Mouse (Mus musculus): ENCODE measurements around the gene Tvp23a. TPM values are rescaled to one million over a fixed set of nuclear protein-coding genes. Genes with fewer than 3 reads are reported as not detected.
A peak's percentile ranks its signal among the peaks of the same experiment; 100 is the strongest.

Gene Tvp23a
- polyA plus RNA-seq, 1 experiment from 2014 or later = 22.8 TPM

- DNase-seq (ENCODE audit: low spot score) (peak; percentile 96), ATAC-seq (replicated peaks; ENCODE audit: insufficient number of reproducible peaks, low FRiP score, low TSS enrichment, low read depth) (peak; percentile 95)
- peak within 1 kb of the TSS; percentile 52 for H3K4me2 ChIP-seq (ENCODE audit: low read depth, low read length)
- peak within 1 kb of the TSS; percentile 73 for H3K9ac ChIP-seq (replicated peaks; ENCODE audit: low read length)
- H3K9me3 ChIP-seq (replicated peaks; ENCODE audit: control insufficient read depth, low read length) = no peaks in the 10 kb centered on the region
- peak within 1 kb of the TSS; percentile 60 for H3K4me3 ChIP-seq (ENCODE audit: low read depth, low read length)
- peaks cover 2% of the 10 kb centered on the region for H3K36me3 ChIP-seq (replicated peaks; ENCODE audit: control insufficient read depth, insufficient read depth, low read depth, low read length)
- H3K4me1 ChIP-seq (ENCODE audit: control insufficient read depth, insufficient read depth, low read length) = no peaks in the 10 kb centered on the region
- no peaks in the 10 kb centered on the region for H3K27me3 ChIP-seq (ENCODE audit: control insufficient read depth, insufficient read depth, low read length)
- H3K27ac ChIP-seq (replicated peaks; ENCODE audit: low read depth, low read length) = peak within 1 kb of the TSS; percentile 78
- 3% methylated on average over 56 of the region's 56 CpGs for WGBS
Measured at GRCm38 (mm10) chr16:10411764-10412746, 35.1 kb downstream of the Tvp23a start, which contains the start of gene Nubp1. Nubp1 (plus strand) TSS chr16:10411948.

GRCm38 (mm10) chr16:10399160-10399559 is 48.0 kb downstream of the Tvp23a start:
- no peaks in the 10 kb centered on the region for H3K36me3 ChIP-seq (replicated peaks; ENCODE audit: control insufficient read depth, insufficient read depth, low read depth, low read length)
- WGBS = 30% methylated on average over 7 of the region's 7 CpGs
- H3K4me1 ChIP-seq (ENCODE audit: control insufficient read depth, insufficient read depth, low read length) = no peaks in the 10 kb centered on the region
- DNase-seq (ENCODE audit: low spot score) (peak; percentile 85), ATAC-seq (replicated peaks; ENCODE audit: insufficient number of reproducible peaks, low FRiP score, low TSS enrichment, low read depth) (no peak)
- H3K9ac ChIP-seq (replicated peaks; ENCODE audit: low read length) = no peak overlapping the region
- H3K4me3 ChIP-seq (ENCODE audit: low read depth, low read length) = no peak overlapping the region
- H3K9me3 ChIP-seq (replicated peaks; ENCODE audit: control insufficient read depth, low read length) = no peaks in the 10 kb centered on the region
- no peak overlapping the region for H3K27ac ChIP-seq (replicated peaks; ENCODE audit: low read depth, low read length)
- H3K27me3 ChIP-seq (ENCODE audit: control insufficient read depth, insufficient read depth, low read length) = peaks cover 6% of the 10 kb centered on the region; the same call in 1 of the 2 replicates
- no peak overlapping the region for H3K4me2 ChIP-seq (ENCODE audit: low read depth, low read length)

DNA sequence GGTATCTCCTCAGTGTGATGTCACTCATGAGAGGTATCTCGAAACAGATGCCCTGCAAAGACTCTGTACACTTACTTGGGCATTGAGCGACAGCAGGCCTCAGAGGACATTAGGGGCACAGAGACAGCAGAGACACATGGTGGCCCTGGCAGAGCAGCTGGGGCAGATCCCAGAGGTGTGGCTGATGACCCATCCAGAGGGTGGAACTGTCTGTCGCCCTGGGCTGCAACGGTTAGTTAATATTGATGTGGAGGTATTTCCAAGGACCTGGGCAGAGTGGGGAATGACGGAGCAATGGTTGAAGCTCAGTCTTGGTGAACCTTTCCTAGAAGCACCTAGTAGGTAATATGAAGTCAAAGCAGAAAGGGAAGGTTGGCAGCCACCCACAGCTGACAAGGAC is 48.4 kb downstream of the Tvp23a start:
- ATAC-seq (replicated peaks; ENCODE audit: insufficient number of reproducible peaks, low FRiP score, low TSS enrichment, low read depth) = no peak
- WGBS = 67% methylated on average over 5 of the region's 5 CpGs
- no peaks in the 10 kb centered on the region for H3K4me1 ChIP-seq (ENCODE audit: control insufficient read depth, insufficient read depth, low read length)

GRCm38 (mm10) chr16:10394699-10395540 is 52.2 kb downstream of the Tvp23a start, which contains the start of gene Tekt5:
Tekt5 (minus strand) TSS chr16:10395490.
- ATAC-seq (replicated peaks; ENCODE audit: insufficient number of reproducible peaks, low FRiP score, low TSS enrichment, low read depth) = peak; percentile 41; the same call in 1 of the 2 replicates

More for the DNA sequence above, 48.4 kb downstream of the Tvp23a start:
- no peak overlapping the region for H3K27ac ChIP-seq (replicated peaks; ENCODE audit: low read depth, low read length)
- no peak for DNase-seq (ENCODE audit: low spot score)
- no peak overlapping the region for H3K4me2 ChIP-seq (ENCODE audit: low read depth, low read length)
- no peak overlapping the region for H3K4me3 ChIP-seq (ENCODE audit: low read depth, low read length)
- no peak overlapping the region for H3K9ac ChIP-seq (replicated peaks; ENCODE audit: low read length)
- no peaks in the 10 kb centered on the region for H3K36me3 ChIP-seq (replicated peaks; ENCODE audit: control insufficient read depth, insufficient read depth, low read depth, low read length)
- H3K9me3 ChIP-seq (replicated peaks; ENCODE audit: control insufficient read depth, low read length) = no peaks in the 10 kb centered on the region
- H3K27me3 ChIP-seq (ENCODE audit: control insufficient read depth, insufficient read depth, low read length) = peaks cover 6% of the 10 kb centered on the region; the same call in 1 of the 2 replicates

DNA sequence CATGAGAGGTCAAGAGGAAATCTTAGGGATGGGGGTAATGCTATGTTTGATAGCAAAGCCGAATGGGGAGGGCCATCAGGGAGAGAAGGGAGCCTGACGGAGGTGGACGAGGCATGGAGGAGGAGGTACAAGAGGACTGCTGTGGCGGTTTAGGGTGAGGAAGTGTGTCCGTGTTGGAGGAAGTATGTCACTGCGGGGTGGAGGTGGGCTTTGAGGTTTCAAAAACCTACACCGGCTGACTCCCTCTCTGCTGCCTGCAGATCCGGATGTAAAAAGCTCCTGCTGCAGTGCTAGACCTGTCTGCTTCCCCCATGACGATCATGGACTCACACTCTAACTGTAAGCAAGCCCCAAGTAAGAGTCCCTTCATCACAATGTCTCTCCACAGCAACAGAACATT is 54.6 kb downstream of the Tvp23a start:
- Histone ChIP-seq H3K4me1 (ENCODE audit: control insufficient read depth, insufficient read depth, low read length) (no peaks in the 10 kb centered on the region), H3K4me3 (ENCODE audit: low read depth, low read length) (no peak overlapping the region), H3K9ac (replicated peaks; ENCODE audit: low read length) (no peak overlapping the region), H3K27ac (replicated peaks; ENCODE audit: low read depth, low read length) (no peak overlapping the region), H3K27me3 (ENCODE audit: control insufficient read depth, insufficient read depth, low read length) (peaks cover 6% of the 10 kb centered on the region; the same call in 1 of the 2 replicates), H3K36me3 (replicated peaks; ENCODE audit: control insufficient read depth, insufficient read depth, low read depth, low read length) (no peaks in the 10 kb centered on the region), H3K9me3 (replicated peaks; ENCODE audit: control insufficient read depth, low read length) (no peaks in the 10 kb centered on the region), H3K4me2 (ENCODE audit: low read depth, low read length) (no peak overlapping the region)
- WGBS = 86% methylated on average over 9 of the region's 9 CpGs
- DNase-seq (ENCODE audit: low spot score) (no peak), ATAC-seq (replicated peaks; ENCODE audit: insufficient number of reproducible peaks, low FRiP score, low TSS enrichment, low read depth) (no peak)

More at GRCm38 (mm10) chr16:10394699-10395540, 52.2 kb downstream of the Tvp23a start, which contains the start of gene Tekt5:
- Histone ChIP-seq H3K4me2 (ENCODE audit: low read depth, low read length) (peak within 1 kb of the TSS; percentile 51), H3K27me3 (ENCODE audit: control insufficient read depth, insufficient read depth, low read length) (peaks cover 6% of the 10 kb centered on the region; the same call in 1 of the 2 replicates), H3K9ac (replicated peaks; ENCODE audit: low read length) (peak within 1 kb of the TSS; percentile 27; the same call in 1 of the 2 replicates), H3K4me3 (ENCODE audit: low read depth, low read length) (peak within 1 kb of the TSS; percentile 18; the same call in 1 of the 2 replicates), H3K27ac (replicated peaks; ENCODE audit: low read depth, low read length) (no peak within 1 kb of the TSS), H3K4me1 (ENCODE audit: control insufficient read depth, insufficient read depth, low read length) (no peaks in the 10 kb centered on the region), H3K36me3 (replicated peaks; ENCODE audit: control insufficient read depth, insufficient read depth, low read depth, low read length) (no peaks in the 10 kb centered on the region), H3K9me3 (replicated peaks; ENCODE audit: control insufficient read depth, low read length) (no peaks in the 10 kb centered on the region)
- peak; percentile 48 for DNase-seq (ENCODE audit: low spot score)
- WGBS = 8% methylated on average over 37 of the region's 37 CpGs

DNA sequence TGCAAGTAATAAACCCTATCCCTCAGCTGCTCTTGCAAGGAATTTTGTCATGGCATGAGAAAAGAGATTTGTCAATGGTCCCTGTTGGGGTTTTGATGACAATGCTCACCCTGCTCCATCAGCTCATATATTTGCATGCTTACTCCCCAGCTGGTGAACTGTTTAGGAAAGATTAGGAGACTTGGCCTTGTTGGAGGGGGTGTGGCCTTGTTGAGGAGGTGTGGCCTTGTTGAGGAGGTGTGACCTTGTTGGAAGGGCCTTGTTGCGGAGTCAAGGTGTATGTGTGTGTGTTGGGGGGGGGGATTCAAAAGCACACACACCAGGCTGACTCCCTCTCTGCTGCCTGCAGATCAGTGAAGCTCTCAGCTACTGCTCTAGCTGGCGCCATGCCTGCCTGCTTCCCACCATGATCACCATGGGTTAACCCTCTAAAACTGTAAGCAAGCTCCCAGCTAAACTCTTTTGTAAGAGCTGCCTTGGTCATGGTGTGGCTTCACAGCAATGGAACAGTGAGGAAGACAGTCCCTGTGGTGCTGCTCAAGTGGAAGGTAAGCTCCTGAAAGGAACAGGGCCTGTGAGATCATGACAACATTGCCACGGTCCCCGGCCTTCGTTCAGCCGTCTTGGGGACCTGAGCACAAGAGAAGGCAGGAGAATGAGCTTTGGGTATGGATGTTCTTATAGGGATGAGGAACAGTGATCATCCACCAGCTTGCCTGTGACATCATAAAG is 58.4 kb downstream of the Tvp23a start:
- no peaks in the 10 kb centered on the region for H3K36me3 ChIP-seq (replicated peaks; ENCODE audit: control insufficient read depth, insufficient read depth, low read depth, low read length)
- no peaks in the 10 kb centered on the region for H3K4me1 ChIP-seq (ENCODE audit: control insufficient read depth, insufficient read depth, low read length)
- ATAC-seq (replicated peaks; ENCODE audit: insufficient number of reproducible peaks, low FRiP score, low TSS enrichment, low read depth) (no peak), DNase-seq (ENCODE audit: low spot score) (no peak)
- no peaks in the 10 kb centered on the region for H3K27me3 ChIP-seq (ENCODE audit: control insufficient read depth, insufficient read depth, low read length)
- no peak overlapping the region for H3K27ac ChIP-seq (replicated peaks; ENCODE audit: low read depth, low read length)
- H3K4me2 ChIP-seq (ENCODE audit: low read depth, low read length) = no peak overlapping the region
- 89% methylated on average over 6 of the region's 6 CpGs for WGBS
- H3K9me3 ChIP-seq (replicated peaks; ENCODE audit: control insufficient read depth, low read length) = no peaks in the 10 kb centered on the region
- no peak overlapping the region for H3K9ac ChIP-seq (replicated peaks; ENCODE audit: low read length)
- no peak overlapping the region for H3K4me3 ChIP-seq (ENCODE audit: low read depth, low read length)

DNA sequence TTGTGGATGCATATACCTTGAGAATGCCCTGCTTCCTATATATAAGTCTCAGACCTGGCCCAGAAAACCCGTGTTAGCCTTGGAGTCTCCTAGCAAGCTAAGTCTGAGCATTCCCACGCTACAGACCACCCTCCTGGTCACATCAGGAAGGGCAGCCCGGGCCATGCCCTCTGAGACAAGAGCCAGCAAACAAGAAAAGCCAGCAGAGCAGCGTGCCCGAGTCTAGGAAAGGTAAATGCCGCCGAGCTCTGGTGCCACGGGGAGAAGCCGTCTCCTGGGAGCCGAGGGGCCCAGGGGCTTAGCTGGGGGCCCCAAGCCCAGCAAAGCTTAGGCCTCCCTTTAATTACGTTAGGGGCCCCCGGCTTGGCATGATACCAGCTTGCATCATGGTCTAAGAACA is 61.9 kb downstream of the Tvp23a start:
- ATAC-seq (replicated peaks; ENCODE audit: insufficient number of reproducible peaks, low FRiP score, low TSS enrichment, low read depth) (no peak), DNase-seq (ENCODE audit: low spot score) (no peak)
- H3K9me3 ChIP-seq (replicated peaks; ENCODE audit: control insufficient read depth, low read length) = no peaks in the 10 kb centered on the region
- H3K27ac ChIP-seq (replicated peaks; ENCODE audit: low read depth, low read length) = no peak overlapping the region
- 82% methylated on average over 12 of the region's 12 CpGs for WGBS
- H3K36me3 ChIP-seq (replicated peaks; ENCODE audit: control insufficient read depth, insufficient read depth, low read depth, low read length) = no peaks in the 10 kb centered on the region
- H3K27me3 ChIP-seq (ENCODE audit: control insufficient read depth, insufficient read depth, low read length) = no peaks in the 10 kb centered on the region
- no peak overlapping the region for H3K9ac ChIP-seq (replicated peaks; ENCODE audit: low read length)
- no peak overlapping the region for H3K4me2 ChIP-seq (ENCODE audit: low read depth, low read length)
- no peak overlapping the region for H3K4me3 ChIP-seq (ENCODE audit: low read depth, low read length)
- H3K4me1 ChIP-seq (ENCODE audit: control insufficient read depth, insufficient read depth, low read length) = no peaks in the 10 kb centered on the region
